Mouse (Mus musculus): ENCODE measurements at regions not wholly inside any gene's neighbourhood (a gene's known extent, or its start where the extent isn't known, plus 50 kb on each side); places are given as distances from the start of the nearest gene placed in this dataset.

- TF ChIP-seq POLR2A (IDR thresholded peaks at IDR 0.05; ENCODE audit: borderline replicate concordance, extremely low read depth, insufficient read depth, insufficient read length, poor library complexity, severe bottlenecking) (no peak), CTCF (IDR thresholded peaks at IDR 0.05; ENCODE audit: borderline replicate concordance, extremely low read depth, insufficient read depth, insufficient read length) (no peak)
These were observed 117.4 kb downstream of the Slc38a6 start for GRCm38 (mm10) chr12:73403906-73404474.
